Mouse (Mus musculus) neural tube, embryonic 13.5 days (tissue): ENCODE measurements at regions not wholly inside any gene's neighbourhood (a gene's known extent, or its start where the extent isn't known, plus 50 kb on each side); places are given as distances from the start of the nearest gene placed in this dataset.
A peak's percentile ranks its signal among the peaks of the same experiment; 100 is the strongest.

ENCODE experiments used
- ATAC-seq: fragments of 200-750 bp; cut with Nextera tagmentation; 2 replicates; pipeline ENCODE4 v1.8.0; 2017; ENCODE audit warnings: low read depth, mild to moderate bottlenecking, moderate TSS enrichment, moderate library complexity
- H3K27ac ChIP-seq: fragments of 300-500 bp; sonication (generic); replicated peaks from 2 replicates; pipeline ENCODE4 v1.5.1; 2015; ENCODE audit warnings: moderate library complexity, mild to moderate bottlenecking, inconsistent platforms
- H3K27me3 ChIP-seq: fragments of 300-500 bp; sonication (generic); 2 replicates; pipeline ENCODE4 v1.6.1; 2015; ENCODE audit warnings: mild to moderate bottlenecking, inconsistent platforms
- H3K36me3 ChIP-seq: fragments of 300-500 bp; sonication (generic); 2 replicates; pipeline ENCODE4 v1.6.1; 2015; ENCODE audit warnings: mild to moderate bottlenecking, inconsistent platforms
- H3K4me1 ChIP-seq: fragments of 300-500 bp; sonication (generic); replicated peaks from 2 replicates; pipeline ENCODE4 v1.6.1; 2015; ENCODE audit warnings: inconsistent platforms
- H3K4me2 ChIP-seq: fragments of 300-500 bp; sonication (generic); 2 replicates; pipeline ENCODE4 v1.6.1; 2015; ENCODE audit warnings: inconsistent platforms, mild to moderate bottlenecking, moderate library complexity
- H3K4me3 ChIP-seq: fragments of 300-500 bp; sonication (generic); 2 replicates; pipeline ENCODE4 v1.5.1; 2015; ENCODE audit warnings: mild to moderate bottlenecking, inconsistent platforms
- H3K9ac ChIP-seq: fragments of 300-500 bp; sonication (generic); 2 replicates; pipeline ENCODE4 v1.6.1; 2015; ENCODE audit warnings: moderate library complexity, mild to moderate bottlenecking, inconsistent platforms
- H3K9me3 ChIP-seq: fragments of 300-500 bp; sonication (generic); 2 replicates; pipeline ENCODE4 v1.6.1; 2016; ENCODE audit warnings: inconsistent platforms
- WGBS: fragments of 180-500 bp; shearing (Covaris S2); methylation state at CpG from one replicate; pipeline ENCODE4 v1.1.7; 2015; 5-methylcytosine and 5-hydroxymethylcytosine counted together

- peak; percentile 95 for ATAC-seq
- Histone ChIP-seq H3K9ac (no peak overlapping the region), H3K27ac (peak overlapping the region; percentile 62), H3K9me3 (no peaks in the 10 kb centered on the region), H3K4me3 (no peak overlapping the region), H3K27me3 (no peaks in the 10 kb centered on the region), H3K4me2 (no peak overlapping the region), H3K4me1 (peaks cover 15% of the 10 kb centered on the region), H3K36me3 (no peaks in the 10 kb centered on the region)
- 59% methylated on average over 7 of the region's 7 CpGs for WGBS
Measured at GRCm38 (mm10) chr13:46350075-46350747, 68.0 kb upstream of the Rbm24 start.

DNA sequence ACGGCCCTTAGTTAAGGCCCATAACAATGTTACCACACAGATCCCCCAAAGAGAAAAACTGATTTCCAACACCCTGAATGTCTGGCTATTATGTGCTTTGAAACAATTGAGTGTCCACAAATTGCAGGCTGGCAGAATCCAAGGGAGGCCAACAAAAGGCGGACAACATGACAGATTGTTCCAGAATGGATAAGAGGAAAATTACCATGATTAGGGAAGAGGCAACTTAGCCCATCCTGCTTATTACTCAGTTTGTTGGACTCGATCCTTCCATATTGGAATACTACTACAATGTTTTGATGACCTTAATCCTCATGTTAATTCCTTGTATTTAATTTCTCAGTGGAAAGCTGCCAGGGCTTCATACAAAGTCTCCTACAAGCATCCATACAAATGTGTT lies 62.9 kb upstream of the Rbm24 start:
- Histone ChIP-seq H3K4me1 (peaks cover 15% of the 10 kb centered on the region; the same call in 1 of the 2 replicates), H3K36me3 (no peaks in the 10 kb centered on the region)
- no peak for ATAC-seq

GRCm38 (mm10) chr13:46355975-46356374 lies 62.3 kb upstream of the Rbm24 start:
- Histone ChIP-seq H3K4me2 (no peak overlapping the region), H3K27me3 (no peaks in the 10 kb centered on the region), H3K9me3 (no peaks in the 10 kb centered on the region), H3K9ac (no peak overlapping the region), H3K4me1 (0 out of 2 replicates have a peak, but pooled peaks cover 8% of the 10 kb centered on the region), H3K27ac (no peak overlapping the region), H3K36me3 (no peaks in the 10 kb centered on the region), H3K4me3 (no peak overlapping the region)
- no peak for ATAC-seq
- WGBS = 95% methylated on average over 1 of the region's 1 CpGs

More for the DNA sequence above, 62.9 kb upstream of the Rbm24 start:
- no peak overlapping the region for H3K4me3 ChIP-seq
- WGBS = 54% methylated on average over 3 of the region's 3 CpGs
- H3K9me3 ChIP-seq = no peaks in the 10 kb centered on the region
- no peak overlapping the region for H3K9ac ChIP-seq
- no peak overlapping the region for H3K27ac ChIP-seq
- H3K27me3 ChIP-seq = no peaks in the 10 kb centered on the region
- H3K4me2 ChIP-seq = no peak overlapping the region

DNA sequence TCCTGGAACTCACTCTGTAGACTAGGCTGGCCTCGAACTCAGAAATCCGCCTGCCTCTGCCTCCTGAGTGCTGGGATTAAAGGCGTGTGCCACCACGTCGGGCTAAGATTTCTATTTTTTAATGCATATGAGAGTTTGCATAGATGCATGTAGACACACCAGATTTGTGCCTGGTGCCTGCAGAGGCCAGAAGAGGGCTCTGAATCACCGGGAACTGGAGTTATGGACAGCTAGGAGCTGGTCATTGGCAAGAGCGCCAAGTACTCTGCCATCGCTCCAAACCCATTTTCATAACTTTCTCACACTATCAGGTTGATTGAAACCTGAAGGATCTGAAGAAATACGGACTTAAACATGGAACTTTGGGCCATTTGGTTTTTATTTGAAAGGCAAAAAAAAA lies 61.2 kb upstream of the Rbm24 start:
- 93% methylated on average over 9 of the region's 9 CpGs for WGBS
- 0 out of 2 replicates have a peak, but pooled peaks cover 12% of the 10 kb centered on the region for H3K4me1 ChIP-seq
- H3K4me3 ChIP-seq = no peak overlapping the region
- no peaks in the 10 kb centered on the region for H3K9me3 ChIP-seq
- no peak overlapping the region for H3K4me2 ChIP-seq
- no peak overlapping the region for H3K27ac ChIP-seq
- no peak overlapping the region for H3K9ac ChIP-seq
- H3K27me3 ChIP-seq = no peaks in the 10 kb centered on the region
- ATAC-seq = no peak
- no peaks in the 10 kb centered on the region for H3K36me3 ChIP-seq

GRCm38 (mm10) chr13:46360495-46361120 lies 57.6 kb upstream of the Rbm24 start:
- H3K27me3 ChIP-seq = no peaks in the 10 kb centered on the region
- no peaks in the 10 kb centered on the region for H3K36me3 ChIP-seq
- H3K4me1 ChIP-seq = 0 out of 2 replicates have a peak, but pooled peaks cover 12% of the 10 kb centered on the region
- no peak overlapping the region for H3K27ac ChIP-seq
- H3K9me3 ChIP-seq = no peaks in the 10 kb centered on the region
- no peak overlapping the region for H3K4me2 ChIP-seq
- WGBS = 78% methylated on average over 12 of the region's 12 CpGs
- no peak overlapping the region for H3K4me3 ChIP-seq
- no peak overlapping the region for H3K9ac ChIP-seq
- ATAC-seq = no peak

DNA sequence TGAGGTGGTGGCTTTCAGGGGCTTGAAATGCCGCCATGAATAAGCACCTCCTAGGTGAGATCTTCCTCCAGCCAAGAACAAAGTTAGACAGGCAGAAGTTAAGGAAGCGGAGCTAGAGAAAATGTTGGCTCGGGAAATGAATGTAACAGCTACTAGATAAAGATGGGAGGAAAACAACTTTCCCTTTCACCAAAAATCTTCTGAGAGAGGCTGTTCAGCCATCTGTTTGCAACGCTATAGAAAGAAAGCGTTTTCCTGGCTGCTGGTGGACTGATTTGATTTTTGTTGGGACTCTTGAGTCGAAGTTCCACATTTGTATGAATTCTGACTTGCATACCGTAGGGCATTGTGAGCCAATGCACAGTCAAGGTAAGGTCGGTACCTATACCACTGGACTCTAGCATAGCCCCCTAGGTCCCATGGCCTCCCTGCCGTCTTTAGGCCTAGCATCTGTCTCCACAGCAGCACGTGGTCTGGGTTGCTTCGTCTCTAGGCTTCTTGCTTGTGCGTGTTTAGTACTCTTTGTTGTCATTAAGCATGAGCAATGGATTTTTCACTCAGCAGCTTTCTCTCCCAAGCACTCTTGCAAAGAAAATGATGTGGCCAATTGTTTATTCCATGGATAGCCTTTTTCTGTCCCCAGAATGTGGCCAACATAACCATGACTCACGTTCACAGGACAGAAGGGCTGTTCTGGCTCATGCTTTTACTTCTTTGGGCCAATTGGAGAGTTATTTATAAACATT lies 54.6 kb upstream of the Rbm24 start:
- ATAC-seq = no peak
- Histone ChIP-seq H3K4me3 (no peak overlapping the region), H3K36me3 (no peaks in the 10 kb centered on the region), H3K4me2 (no peak overlapping the region), H3K27me3 (no peaks in the 10 kb centered on the region), H3K9me3 (0 out of 2 replicates have a peak, but pooled peaks cover 2% of the 10 kb centered on the region), H3K27ac (no peak overlapping the region), H3K9ac (no peak overlapping the region), H3K4me1 (0 out of 2 replicates have a peak, but pooled peaks cover 12% of the 10 kb centered on the region)
- WGBS = 90% methylated on average over 13 of the region's 13 CpGs

GRCm38 (mm10) chr13:46364202-46364912 lies 53.9 kb upstream of the Rbm24 start:
- no peaks in the 10 kb centered on the region for H3K36me3 ChIP-seq
- H3K27ac ChIP-seq = no peak overlapping the region
- H3K4me1 ChIP-seq = 0 out of 2 replicates have a peak, but pooled peaks cover 7% of the 10 kb centered on the region
- 0 out of 2 replicates have a peak, but pooled peaks cover 2% of the 10 kb centered on the region for H3K9me3 ChIP-seq
- H3K27me3 ChIP-seq = no peaks in the 10 kb centered on the region
- H3K4me2 ChIP-seq = no peak overlapping the region
- H3K9ac ChIP-seq = no peak overlapping the region
- 82% methylated on average over 7 of the region's 7 CpGs for WGBS
- no peak overlapping the region for H3K4me3 ChIP-seq
- ATAC-seq = no peak

- no peak for ATAC-seq
- H3K36me3 ChIP-seq = no peaks in the 10 kb centered on the region
- H3K27ac ChIP-seq = no peak overlapping the region
- H3K9ac ChIP-seq = no peak overlapping the region
- no peaks in the 10 kb centered on the region for H3K27me3 ChIP-seq
- H3K4me1 ChIP-seq = 0 out of 2 replicates have a peak, but pooled peaks cover 4% of the 10 kb centered on the region
- 90% methylated on average over 2 of the region's 2 CpGs for WGBS
- 0 out of 2 replicates have a peak, but pooled peaks cover 2% of the 10 kb centered on the region for H3K9me3 ChIP-seq
- H3K4me2 ChIP-seq = no peak overlapping the region
- H3K4me3 ChIP-seq = no peak overlapping the region
Measured at GRCm38 (mm10) chr13:46365292-46365691, 52.9 kb upstream of the Rbm24 start.
